Mouse (Mus musculus): ENCODE results near the gene Gzma. TPM values are rescaled to one million over a fixed set of nuclear protein-coding genes. Genes with fewer than 3 reads are reported as not detected.

Gzma gene
- polyA plus RNA-seq (2014; fragmentation: Nextera tagmentation; extraction: Ambion mirVana), result not detected in 2 replicates

- WGBS, result 89% methylated on average over 6 of the region's 6 CpGs
- H3K36me3 ChIP-seq (ENCODE audit: control insufficient read depth, insufficient read depth, low read length), result no peaks in the 10 kb centered on the region
Observed at GRCm38 (mm10) chr13:113100879-113101278, at the start of gene Gzma. Gene Gzma, minus strand, starts transcription at chr13:113100981.

DNA sequence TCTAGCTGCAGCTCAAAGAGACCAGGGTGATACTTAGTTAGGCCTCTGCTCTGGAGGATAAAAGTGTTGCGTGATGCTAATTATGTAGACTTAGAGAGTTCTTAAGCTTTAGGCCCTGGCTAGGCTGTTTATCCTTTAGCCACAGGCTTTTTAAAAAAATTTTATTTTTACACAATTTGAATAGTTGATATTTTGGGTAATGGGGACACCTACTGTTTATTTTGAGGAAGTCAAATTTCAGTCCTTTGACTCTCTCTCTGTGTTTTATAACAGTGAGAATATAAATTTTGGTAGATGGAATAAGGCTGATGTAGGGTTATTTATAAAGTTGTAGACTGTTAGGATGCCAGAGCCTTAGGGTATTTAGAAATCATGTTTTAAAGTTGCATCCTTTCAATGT, 38.8 kb upstream of the Gzma start:
- WGBS, result 97% methylated on average over 1 of the region's 1 CpGs
- no peaks in the 10 kb centered on the region for H3K4me1 ChIP-seq (ENCODE audit: control insufficient read depth, insufficient read depth, low read length)
- H3K9me3 ChIP-seq (ENCODE audit: control insufficient read depth, low read length), result no peaks in the 10 kb centered on the region
- no peak for ATAC-seq (ENCODE audit: insufficient read depth, low FRiP score, low TSS enrichment)
- no peaks in the 10 kb centered on the region for H3K27me3 ChIP-seq (ENCODE audit: control insufficient read depth, insufficient read depth, low read length)
- no peak overlapping the region for H3K9ac ChIP-seq (ENCODE audit: low read length)
- H3K4me3 ChIP-seq (ENCODE audit: low read depth, low read length), result no peak overlapping the region
- no peak overlapping the region for H3K27ac ChIP-seq (ENCODE audit: low read depth, low read length)
- no peak overlapping the region for H3K4me2 ChIP-seq (ENCODE audit: low read depth)
- no peak for DNase-seq (ENCODE audit: low spot score)
- H3K36me3 ChIP-seq (ENCODE audit: control insufficient read depth, insufficient read depth, low read length), result no peaks in the 10 kb centered on the region

More at GRCm38 (mm10) chr13:113100879-113101278, at the start of gene Gzma:
- Histone ChIP-seq H3K4me3 (ENCODE audit: low read depth, low read length) (no peak within 1 kb of the TSS), H3K4me2 (ENCODE audit: low read depth) (no peak within 1 kb of the TSS), H3K27me3 (ENCODE audit: control insufficient read depth, insufficient read depth, low read length) (no peaks in the 10 kb centered on the region), H3K4me1 (ENCODE audit: control insufficient read depth, insufficient read depth, low read length) (no peaks in the 10 kb centered on the region), H3K27ac (ENCODE audit: low read depth, low read length) (no peak within 1 kb of the TSS), H3K9me3 (ENCODE audit: control insufficient read depth, low read length) (no peaks in the 10 kb centered on the region), H3K9ac (ENCODE audit: low read length) (no peak within 1 kb of the TSS)
- DNase-seq (ENCODE audit: low spot score) (no peak), ATAC-seq (ENCODE audit: insufficient read depth, low FRiP score, low TSS enrichment) (no peak)

GRCm38 (mm10) chr13:113129974-113130373, 29.2 kb upstream of the Gzma start:
- H3K27ac ChIP-seq (ENCODE audit: low read depth, low read length), result no peak overlapping the region
- WGBS, result 97% methylated on average over 1 of the region's 1 CpGs
- H3K9me3 ChIP-seq (ENCODE audit: control insufficient read depth, low read length), result no peaks in the 10 kb centered on the region
- no peak overlapping the region for H3K4me2 ChIP-seq (ENCODE audit: low read depth)
- ATAC-seq (ENCODE audit: insufficient read depth, low FRiP score, low TSS enrichment) (no peak), DNase-seq (ENCODE audit: low spot score) (no peak)
- no peak overlapping the region for H3K4me3 ChIP-seq (ENCODE audit: low read depth, low read length)
- H3K4me1 ChIP-seq (ENCODE audit: control insufficient read depth, insufficient read depth, low read length), result no peaks in the 10 kb centered on the region
- H3K27me3 ChIP-seq (ENCODE audit: control insufficient read depth, insufficient read depth, low read length), result no peaks in the 10 kb centered on the region
- no peaks in the 10 kb centered on the region for H3K36me3 ChIP-seq (ENCODE audit: control insufficient read depth, insufficient read depth, low read length)
- no peak overlapping the region for H3K9ac ChIP-seq (ENCODE audit: low read length)

GRCm38 (mm10) chr13:113121326-113121725, 20.5 kb upstream of the Gzma start:
- H3K9me3 ChIP-seq (ENCODE audit: control insufficient read depth, low read length), result no peaks in the 10 kb centered on the region
- no peaks in the 10 kb centered on the region for H3K27me3 ChIP-seq (ENCODE audit: control insufficient read depth, insufficient read depth, low read length)
- no peak overlapping the region for H3K4me2 ChIP-seq (ENCODE audit: low read depth)
- H3K4me1 ChIP-seq (ENCODE audit: control insufficient read depth, insufficient read depth, low read length), result no peaks in the 10 kb centered on the region
- H3K36me3 ChIP-seq (ENCODE audit: control insufficient read depth, insufficient read depth, low read length), result no peaks in the 10 kb centered on the region
- no peak overlapping the region for H3K27ac ChIP-seq (ENCODE audit: low read depth, low read length)
- H3K4me3 ChIP-seq (ENCODE audit: low read depth, low read length), result no peak overlapping the region
- WGBS, result 90% methylated on average over 14 of the region's 14 CpGs
- no peak overlapping the region for H3K9ac ChIP-seq (ENCODE audit: low read length)
- DNase-seq (ENCODE audit: low spot score) (no peak), ATAC-seq (ENCODE audit: insufficient read depth, low FRiP score, low TSS enrichment) (no peak)

DNA sequence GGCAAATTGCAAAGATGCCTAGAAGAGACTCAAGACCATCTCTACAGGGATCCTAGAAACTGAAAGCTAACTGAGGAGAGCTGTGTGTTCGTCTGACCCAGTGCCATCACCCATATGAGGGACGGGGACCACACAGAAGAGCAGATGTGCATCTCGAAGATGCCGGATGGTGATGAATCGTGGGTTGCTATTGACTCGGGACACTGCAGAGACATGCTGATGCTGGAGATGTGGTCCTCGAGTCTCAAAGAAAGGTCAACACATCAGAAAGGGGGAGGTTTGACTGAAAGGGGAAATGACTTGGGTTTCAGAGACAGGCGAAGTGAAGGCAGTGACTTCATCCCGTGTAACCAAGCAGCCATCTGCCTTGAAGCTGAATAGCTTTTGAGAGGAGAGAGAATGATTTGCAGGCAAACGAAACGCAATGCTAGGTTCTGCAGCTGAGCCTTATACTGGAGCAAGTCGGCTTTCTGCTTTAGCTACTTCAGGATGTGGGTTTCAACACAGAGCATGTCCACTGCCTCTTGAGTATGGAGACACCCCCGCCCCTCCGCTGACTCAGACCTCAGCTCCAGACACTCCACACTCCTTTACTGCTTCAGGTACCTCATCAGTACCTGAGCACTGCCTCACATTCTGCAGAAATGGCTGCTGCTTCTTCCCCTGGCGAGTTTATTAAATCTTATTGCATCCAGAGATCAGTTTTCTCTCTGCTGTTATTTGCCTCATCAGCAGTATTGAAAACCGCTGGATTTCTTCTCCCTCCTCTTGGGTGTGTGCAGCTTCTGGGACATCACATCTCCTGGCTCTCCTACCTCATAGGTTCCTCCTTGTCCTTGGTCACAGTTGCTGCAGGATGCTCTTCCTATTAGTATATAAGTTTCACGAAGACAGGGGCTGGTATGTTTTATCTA, 19.8 kb upstream of the Gzma start:
- Histone ChIP-seq H3K36me3 (ENCODE audit: control insufficient read depth, insufficient read depth, low read length) (no peaks in the 10 kb centered on the region), H3K4me3 (ENCODE audit: low read depth, low read length) (no peak overlapping the region), H3K9me3 (ENCODE audit: control insufficient read depth, low read length) (no peaks in the 10 kb centered on the region), H3K4me1 (ENCODE audit: control insufficient read depth, insufficient read depth, low read length) (no peaks in the 10 kb centered on the region), H3K27ac (ENCODE audit: low read depth, low read length) (no peak overlapping the region), H3K4me2 (ENCODE audit: low read depth) (no peak overlapping the region), H3K27me3 (ENCODE audit: control insufficient read depth, insufficient read depth, low read length) (no peaks in the 10 kb centered on the region), H3K9ac (ENCODE audit: low read length) (no peak overlapping the region)
- ATAC-seq (ENCODE audit: insufficient read depth, low FRiP score, low TSS enrichment) (no peak), DNase-seq (ENCODE audit: low spot score) (no peak)
- 86% methylated on average over 17 of the region's 17 CpGs for WGBS

GRCm38 (mm10) chr13:113118977-113119376, 18.2 kb upstream of the Gzma start:
- Histone ChIP-seq H3K4me2 (ENCODE audit: low read depth) (no peak overlapping the region), H3K4me3 (ENCODE audit: low read depth, low read length) (no peak overlapping the region), H3K9me3 (ENCODE audit: control insufficient read depth, low read length) (no peaks in the 10 kb centered on the region), H3K27ac (ENCODE audit: low read depth, low read length) (no peak overlapping the region), H3K27me3 (ENCODE audit: control insufficient read depth, insufficient read depth, low read length) (no peaks in the 10 kb centered on the region), H3K9ac (ENCODE audit: low read length) (no peak overlapping the region), H3K36me3 (ENCODE audit: control insufficient read depth, insufficient read depth, low read length) (no peaks in the 10 kb centered on the region), H3K4me1 (ENCODE audit: control insufficient read depth, insufficient read depth, low read length) (no peaks in the 10 kb centered on the region)
- 80% methylated on average over 4 of the region's 4 CpGs for WGBS
- DNase-seq (ENCODE audit: low spot score), result no peak
- no peak for ATAC-seq (ENCODE audit: insufficient read depth, low FRiP score, low TSS enrichment)

- no peak overlapping the region for H3K27ac ChIP-seq (ENCODE audit: low read depth, low read length)
- H3K9me3 ChIP-seq (ENCODE audit: control insufficient read depth, low read length), result no peaks in the 10 kb centered on the region
- no peak overlapping the region for H3K4me3 ChIP-seq (ENCODE audit: low read depth, low read length)
- H3K4me1 ChIP-seq (ENCODE audit: control insufficient read depth, insufficient read depth, low read length), result no peaks in the 10 kb centered on the region
- H3K9ac ChIP-seq (ENCODE audit: low read length), result no peak overlapping the region
- 90% methylated on average over 10 of the region's 10 CpGs for WGBS
- H3K27me3 ChIP-seq (ENCODE audit: control insufficient read depth, insufficient read depth, low read length), result no peaks in the 10 kb centered on the region
- no peak for DNase-seq (ENCODE audit: low spot score)
- H3K4me2 ChIP-seq (ENCODE audit: low read depth), result no peak overlapping the region
- no peaks in the 10 kb centered on the region for H3K36me3 ChIP-seq (ENCODE audit: control insufficient read depth, insufficient read depth, low read length)
- no peak for ATAC-seq (ENCODE audit: insufficient read depth, low FRiP score, low TSS enrichment)
Observed at GRCm38 (mm10) chr13:113104759-113105158, 4.0 kb upstream of the Gzma start.

DNA sequence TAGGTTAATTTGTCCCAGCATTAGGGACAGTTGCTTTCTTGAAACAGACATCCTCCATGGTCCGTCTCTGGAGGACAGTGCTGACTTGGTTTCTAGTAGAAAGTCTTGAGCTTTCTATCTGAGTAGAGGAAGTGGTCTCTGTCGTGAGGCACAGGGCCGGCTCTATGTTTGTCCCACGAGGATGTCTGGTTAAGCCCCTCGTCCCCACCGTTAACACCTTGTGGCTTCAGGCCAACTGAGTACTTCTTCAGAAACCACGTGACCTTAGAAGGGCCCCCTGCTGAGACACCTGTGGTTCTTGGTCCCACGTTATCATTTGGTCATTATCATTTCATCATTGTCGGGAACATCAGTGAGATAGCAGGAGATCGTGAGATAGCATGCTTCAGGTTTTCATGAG, 1.0 kb upstream of the Gzma start:
- H3K27ac ChIP-seq (ENCODE audit: low read depth, low read length), result no peak overlapping the region
- no peak overlapping the region for H3K9ac ChIP-seq (ENCODE audit: low read length)
- no peaks in the 10 kb centered on the region for H3K4me1 ChIP-seq (ENCODE audit: control insufficient read depth, insufficient read depth, low read length)
- ATAC-seq (ENCODE audit: insufficient read depth, low FRiP score, low TSS enrichment) (no peak), DNase-seq (ENCODE audit: low spot score) (no peak)
- no peaks in the 10 kb centered on the region for H3K9me3 ChIP-seq (ENCODE audit: control insufficient read depth, low read length)
- H3K4me3 ChIP-seq (ENCODE audit: low read depth, low read length), result no peak overlapping the region
- 83% methylated on average over 10 of the region's 10 CpGs for WGBS
- H3K27me3 ChIP-seq (ENCODE audit: control insufficient read depth, insufficient read depth, low read length), result no peaks in the 10 kb centered on the region
- H3K36me3 ChIP-seq (ENCODE audit: control insufficient read depth, insufficient read depth, low read length), result no peaks in the 10 kb centered on the region
- H3K4me2 ChIP-seq (ENCODE audit: low read depth), result no peak overlapping the region

- no peak for ATAC-seq (ENCODE audit: insufficient read depth, low FRiP score, low TSS enrichment)
- Histone ChIP-seq H3K36me3 (ENCODE audit: control insufficient read depth, insufficient read depth, low read length) (no peaks in the 10 kb centered on the region), H3K27me3 (ENCODE audit: control insufficient read depth, insufficient read depth, low read length) (no peaks in the 10 kb centered on the region), H3K27ac (ENCODE audit: low read depth, low read length) (no peak overlapping the region), H3K4me3 (ENCODE audit: low read depth, low read length) (no peak overlapping the region), H3K4me2 (ENCODE audit: low read depth) (no peak overlapping the region), H3K9ac (ENCODE audit: low read length) (no peak overlapping the region), H3K4me1 (ENCODE audit: control insufficient read depth, insufficient read depth, low read length) (no peaks in the 10 kb centered on the region), H3K9me3 (ENCODE audit: control insufficient read depth, low read length) (no peaks in the 10 kb centered on the region)
- no peak for DNase-seq (ENCODE audit: low spot score)
- WGBS, result 95% methylated on average over 2 of the region's 2 CpGs
Observed at GRCm38 (mm10) chr13:113098406-113098805, 2.4 kb downstream of the Gzma start.

All from neural tube, embryonic 11.5 days (tissue).